Mouse (Mus musculus): Measurements from ENCODE around the gene Plxnd1. TPM values are rescaled to one million over a fixed set of nuclear protein-coding genes. Genes with fewer than 3 reads are reported as not detected.

The Plxnd1 gene
- polyA plus RNA-seq, 1 experiment from 2014 or later: 24.5 TPM

GRCm38 (mm10) chr6:115989032-115989431 lies 5.8 kb downstream of the Plxnd1 start:
- Histone ChIP-seq H3K27me3 (peaks cover 48% of the 10 kb centered on the region), H3K9ac (no peak overlapping the region), H3K4me2 (replicated peaks) (no peak overlapping the region), H3K27ac (no peak overlapping the region), H3K9me3 (replicated peaks) (no peaks in the 10 kb centered on the region), H3K36me3 (no peaks in the 10 kb centered on the region), H3K4me1 (peaks cover 58% of the 10 kb centered on the region), H3K4me3 (no peak overlapping the region)
- WGBS: 74% methylated on average over 5 of the region's 5 CpGs
- no peak for ATAC-seq (ENCODE audit: low FRiP score)

- no peak overlapping the region for H3K4me3 ChIP-seq
- ATAC-seq (ENCODE audit: low FRiP score): no peak
- H3K4me1 ChIP-seq: peaks cover 51% of the 10 kb centered on the region
- no peak overlapping the region for H3K4me2 ChIP-seq (replicated peaks)
- H3K27me3 ChIP-seq: peaks cover 30% of the 10 kb centered on the region
- 0 out of 2 replicates have a peak overlapping the region, but pooled peaks have one; percentile 25 for H3K9ac ChIP-seq
- no peaks in the 10 kb centered on the region for H3K36me3 ChIP-seq
- 55% methylated on average over 9 of the region's 9 CpGs for WGBS
- 0 out of 2 replicates have a peak overlapping the region, but pooled peaks have one; percentile 41 for H3K27ac ChIP-seq
- no peaks in the 10 kb centered on the region for H3K9me3 ChIP-seq (replicated peaks)
Observed at GRCm38 (mm10) chr6:115987096-115987747, 7.6 kb downstream of the Plxnd1 start.

DNA sequence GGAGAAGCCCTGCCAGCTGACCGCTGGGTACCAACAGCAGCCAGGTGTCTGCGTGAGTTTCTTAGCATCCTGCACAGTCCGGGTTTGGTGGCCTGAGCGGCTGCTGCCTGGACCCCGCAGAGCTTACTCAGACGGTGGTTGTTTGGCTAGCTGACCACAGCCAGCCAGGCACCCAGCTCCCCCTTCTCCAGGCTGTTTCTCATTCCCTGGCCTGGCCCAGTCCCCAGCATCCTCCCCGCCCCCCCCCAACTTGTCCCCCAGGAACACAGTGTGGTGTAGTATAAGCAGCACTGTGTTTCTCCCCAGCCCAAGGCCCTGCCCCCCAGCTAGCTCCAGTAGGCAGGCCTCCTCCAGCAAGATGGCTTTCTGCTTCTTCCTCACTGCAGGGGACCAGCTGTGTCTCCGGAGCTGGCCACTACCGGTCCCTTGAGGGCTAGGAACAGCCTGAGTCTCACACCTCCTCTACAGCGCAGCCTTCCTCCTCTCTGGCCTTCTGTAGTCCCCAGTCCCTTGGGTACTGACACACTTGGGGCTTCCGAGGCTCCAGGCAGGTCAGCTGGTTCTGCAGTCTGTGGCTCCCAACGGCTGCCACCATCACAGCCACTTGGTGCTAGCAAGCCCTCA lies 8.2 kb downstream of the Plxnd1 start:
- peak overlapping the region; percentile 41 for H3K27ac ChIP-seq
- H3K9me3 ChIP-seq (replicated peaks): no peaks in the 10 kb centered on the region
- H3K4me3 ChIP-seq: no peak overlapping the region
- peaks cover 45% of the 10 kb centered on the region for H3K4me1 ChIP-seq
- H3K4me2 ChIP-seq (replicated peaks): no peak overlapping the region; the same call in 1 of the 2 replicates
- H3K27me3 ChIP-seq: peaks cover 24% of the 10 kb centered on the region
- ATAC-seq (ENCODE audit: low FRiP score): no peak
- H3K36me3 ChIP-seq: no peaks in the 10 kb centered on the region
- H3K9ac ChIP-seq: 0 out of 2 replicates have a peak overlapping the region, but pooled peaks have one; percentile 25
- WGBS: 39% methylated on average over 11 of the region's 12 CpGs

DNA sequence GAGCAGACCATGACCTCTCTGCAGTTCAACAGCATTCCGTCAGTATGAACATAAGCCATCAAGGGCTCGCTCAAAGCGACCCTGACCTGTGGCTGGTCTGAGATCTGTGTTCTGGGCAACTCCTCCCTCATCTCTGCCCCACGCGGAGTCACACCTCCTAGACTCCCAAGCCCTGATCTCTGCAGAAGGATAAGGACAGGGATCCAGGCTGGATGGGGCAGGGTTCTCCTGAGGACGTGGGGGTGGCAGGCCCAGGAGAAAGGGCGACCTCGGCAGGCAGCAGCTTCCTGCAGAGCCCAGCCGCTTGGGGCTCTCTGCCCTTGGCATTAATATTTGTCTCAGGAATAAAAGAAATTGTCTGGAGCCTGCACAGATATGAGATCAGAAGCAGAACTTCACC lies 9.2 kb downstream of the Plxnd1 start:
- ATAC-seq (ENCODE audit: low FRiP score): no peak
- H3K4me1 ChIP-seq: peaks cover 39% of the 10 kb centered on the region

DNA sequence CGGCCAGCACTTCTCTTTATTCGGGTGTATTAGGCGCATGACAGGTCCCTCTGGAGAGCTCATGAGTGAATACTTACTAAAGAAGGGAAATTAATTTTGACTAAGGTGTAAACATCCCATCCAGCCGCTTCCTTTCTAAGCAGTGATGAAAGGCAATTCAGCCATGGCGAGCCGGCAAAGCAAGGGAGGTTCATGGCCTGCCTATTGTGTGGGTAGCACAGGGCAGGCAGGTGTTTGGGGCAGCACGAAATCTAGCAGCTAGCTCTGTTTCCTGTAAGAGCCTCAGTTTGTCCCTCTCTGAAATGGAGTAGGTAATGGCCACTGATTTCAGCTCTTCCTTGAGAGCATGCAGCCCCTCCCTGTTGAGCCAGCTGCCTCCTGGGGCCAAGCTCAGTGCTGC lies 10.2 kb downstream of the Plxnd1 start:
- H3K9me3 ChIP-seq (replicated peaks): no peaks in the 10 kb centered on the region
- no peak overlapping the region for H3K4me3 ChIP-seq
- no peak for ATAC-seq (ENCODE audit: low FRiP score)
- no peaks in the 10 kb centered on the region for H3K36me3 ChIP-seq
- H3K4me2 ChIP-seq (replicated peaks): no peak overlapping the region
- H3K27me3 ChIP-seq: peaks cover 11% of the 10 kb centered on the region; the same call in 1 of the 2 replicates
- peaks cover 47% of the 10 kb centered on the region for H3K4me1 ChIP-seq
- no peak overlapping the region for H3K27ac ChIP-seq
- H3K9ac ChIP-seq: no peak overlapping the region
- WGBS: 68% methylated on average over 7 of the region's 7 CpGs

More for the DNA sequence above, 9.2 kb downstream of the Plxnd1 start:
- H3K4me3 ChIP-seq: no peak overlapping the region
- no peaks in the 10 kb centered on the region for H3K9me3 ChIP-seq (replicated peaks)
- WGBS: 50% methylated on average over 9 of the region's 9 CpGs
- no peaks in the 10 kb centered on the region for H3K36me3 ChIP-seq
- H3K27ac ChIP-seq: no peak overlapping the region
- no peak overlapping the region for H3K4me2 ChIP-seq (replicated peaks)
- no peak overlapping the region for H3K9ac ChIP-seq
- peaks cover 14% of the 10 kb centered on the region for H3K27me3 ChIP-seq

DNA sequence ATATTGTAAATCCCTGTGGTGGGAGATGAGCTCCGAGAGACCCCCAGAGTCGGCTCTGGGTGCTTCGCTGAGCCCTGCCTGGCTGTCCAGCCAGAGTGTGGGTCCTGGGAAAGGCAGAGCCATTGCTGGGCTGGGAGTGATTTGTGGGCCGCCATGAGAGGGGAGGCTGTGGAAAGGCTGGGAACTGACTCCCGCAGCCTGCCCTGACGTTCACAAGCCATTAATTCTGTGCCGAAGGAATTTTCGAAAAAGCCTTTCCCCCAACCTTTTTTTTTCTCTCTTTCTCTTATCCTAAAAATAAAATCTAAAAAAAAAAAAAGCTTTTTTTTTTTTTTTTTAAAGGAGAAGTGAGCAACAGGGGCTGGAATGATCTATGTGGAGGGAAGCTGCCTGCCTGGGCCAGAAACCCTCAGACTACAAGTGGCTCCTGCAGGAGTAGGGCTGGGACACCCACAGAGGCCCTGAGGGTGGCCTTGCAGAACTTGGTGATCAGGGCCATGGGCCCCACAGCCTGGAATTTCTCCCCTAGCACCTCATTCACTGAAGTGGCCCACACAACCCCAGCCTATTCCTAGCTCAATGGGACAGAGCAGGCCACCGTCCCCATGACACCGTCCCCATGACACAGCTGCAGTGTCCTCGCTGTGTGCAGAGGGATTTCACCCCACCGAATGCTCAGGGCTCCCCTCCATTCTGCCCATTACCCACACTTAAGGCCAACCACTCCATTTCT lies 11.3 kb downstream of the Plxnd1 start:
- Histone ChIP-seq H3K4me1 (peaks cover 42% of the 10 kb centered on the region), H3K9ac (no peak overlapping the region), H3K4me2 (replicated peaks) (no peak overlapping the region), H3K4me3 (no peak overlapping the region), H3K9me3 (replicated peaks) (no peaks in the 10 kb centered on the region), H3K27me3 (0 out of 2 replicates have a peak, but pooled peaks cover 2% of the 10 kb centered on the region), H3K27ac (no peak overlapping the region), H3K36me3 (no peaks in the 10 kb centered on the region)
- ATAC-seq (ENCODE audit: low FRiP score): no peak
- 63% methylated on average over 12 of the region's 12 CpGs for WGBS

GRCm38 (mm10) chr6:115982889-115983288 lies 11.9 kb downstream of the Plxnd1 start:
- ATAC-seq (ENCODE audit: low FRiP score): no peak
- no peak overlapping the region for H3K4me2 ChIP-seq (replicated peaks)
- H3K36me3 ChIP-seq: no peaks in the 10 kb centered on the region
- 64% methylated on average over 7 of the region's 7 CpGs for WGBS
- no peak overlapping the region for H3K9ac ChIP-seq
- 0 out of 2 replicates have a peak, but pooled peaks cover 2% of the 10 kb centered on the region for H3K27me3 ChIP-seq
- no peak overlapping the region for H3K27ac ChIP-seq
- no peak overlapping the region for H3K4me3 ChIP-seq
- no peaks in the 10 kb centered on the region for H3K9me3 ChIP-seq (replicated peaks)
- H3K4me1 ChIP-seq: peaks cover 42% of the 10 kb centered on the region

- Histone ChIP-seq H3K27ac (no peak overlapping the region), H3K4me2 (replicated peaks) (no peak overlapping the region), H3K9me3 (replicated peaks) (no peaks in the 10 kb centered on the region), H3K4me1 (peaks cover 18% of the 10 kb centered on the region), H3K36me3 (no peaks in the 10 kb centered on the region), H3K27me3 (no peaks in the 10 kb centered on the region), H3K4me3 (no peak overlapping the region), H3K9ac (no peak overlapping the region)
- ATAC-seq (ENCODE audit: low FRiP score): no peak
- WGBS: 62% methylated on average over 8 of the region's 8 CpGs
Observed at GRCm38 (mm10) chr6:115978596-115978995, 16.2 kb downstream of the Plxnd1 start.

- ATAC-seq (ENCODE audit: low FRiP score): no peak
- H3K4me1 ChIP-seq: peaks cover 16% of the 10 kb centered on the region
- 85% methylated on average over 15 of the region's 15 CpGs for WGBS
- H3K27ac ChIP-seq: no peak overlapping the region
- H3K27me3 ChIP-seq: no peaks in the 10 kb centered on the region
- no peak overlapping the region for H3K4me2 ChIP-seq (replicated peaks)
- H3K4me3 ChIP-seq: no peak overlapping the region
- no peaks in the 10 kb centered on the region for H3K36me3 ChIP-seq
- no peak overlapping the region for H3K9ac ChIP-seq
- no peaks in the 10 kb centered on the region for H3K9me3 ChIP-seq (replicated peaks)
Observed at GRCm38 (mm10) chr6:115977810-115978209, 17.0 kb downstream of the Plxnd1 start.

- no peak overlapping the region for H3K27ac ChIP-seq
- WGBS: 88% methylated on average over 8 of the region's 8 CpGs
- H3K9me3 ChIP-seq (replicated peaks): no peaks in the 10 kb centered on the region
- no peak overlapping the region for H3K4me3 ChIP-seq
- H3K4me2 ChIP-seq (replicated peaks): no peak overlapping the region
- H3K9ac ChIP-seq: no peak overlapping the region
- H3K36me3 ChIP-seq: no peaks in the 10 kb centered on the region
- H3K27me3 ChIP-seq: no peaks in the 10 kb centered on the region
- no peak for ATAC-seq (ENCODE audit: low FRiP score)
- peaks cover 31% of the 10 kb centered on the region for H3K4me1 ChIP-seq
Observed at GRCm38 (mm10) chr6:115975606-115976005, 19.2 kb downstream of the Plxnd1 start.

DNA sequence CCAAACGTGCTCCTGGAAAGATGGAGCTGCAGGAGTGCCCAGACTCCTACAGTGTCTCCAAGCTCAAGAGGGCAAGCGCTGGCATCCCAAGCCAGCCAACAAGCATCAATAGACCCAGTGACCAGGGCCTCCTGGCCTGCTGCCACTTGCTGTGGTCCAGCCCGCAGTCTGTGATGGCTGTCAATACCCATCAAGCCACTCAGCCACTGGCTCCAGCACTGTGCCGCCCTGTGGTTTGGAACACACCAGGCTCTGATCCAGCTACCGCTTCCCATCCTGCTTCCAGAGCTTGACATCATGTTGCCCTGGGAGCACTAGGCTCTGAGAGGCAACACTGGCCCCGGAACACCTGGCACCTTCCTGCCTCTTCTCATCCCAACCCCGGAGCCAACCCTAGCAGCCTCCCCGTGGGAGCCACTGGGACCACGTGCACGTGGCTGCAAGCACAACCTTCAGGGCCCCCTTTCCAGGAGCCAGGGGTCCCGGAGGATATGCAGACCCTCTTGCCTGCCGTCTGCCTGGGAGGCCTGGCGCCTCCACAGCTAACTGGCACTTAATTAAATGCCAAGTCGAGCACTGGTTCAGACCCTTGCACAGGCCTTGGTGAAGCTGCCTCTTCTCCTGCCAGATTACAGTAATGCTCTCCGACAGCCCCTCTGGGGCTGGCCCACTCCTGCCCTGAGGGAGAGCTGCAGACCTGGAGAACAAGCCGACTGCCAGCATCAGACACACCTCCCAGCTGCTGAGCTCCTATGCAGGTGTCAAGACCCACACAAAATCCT lies 20.7 kb downstream of the Plxnd1 start:
- H3K9ac ChIP-seq: no peak overlapping the region
- WGBS: 74% methylated on average over 16 of the region's 16 CpGs
- H3K4me3 ChIP-seq: no peak overlapping the region
- H3K36me3 ChIP-seq: no peaks in the 10 kb centered on the region
- no peak overlapping the region for H3K4me2 ChIP-seq (replicated peaks)
- ATAC-seq (ENCODE audit: low FRiP score): no peak
- H3K9me3 ChIP-seq (replicated peaks): no peaks in the 10 kb centered on the region
- H3K27me3 ChIP-seq: no peaks in the 10 kb centered on the region
- peaks cover 28% of the 10 kb centered on the region for H3K4me1 ChIP-seq
- no peak overlapping the region for H3K27ac ChIP-seq
